Mouse (Mus musculus): ENCODE measurements around the gene Cd46. TPM values are rescaled to one million over a fixed set of nuclear protein-coding genes. Genes with fewer than 3 reads are reported as not detected.

Cd46 gene
- polyA plus RNA-seq, 1 experiment from 2014 or later = 0.82 TPM

DNA sequence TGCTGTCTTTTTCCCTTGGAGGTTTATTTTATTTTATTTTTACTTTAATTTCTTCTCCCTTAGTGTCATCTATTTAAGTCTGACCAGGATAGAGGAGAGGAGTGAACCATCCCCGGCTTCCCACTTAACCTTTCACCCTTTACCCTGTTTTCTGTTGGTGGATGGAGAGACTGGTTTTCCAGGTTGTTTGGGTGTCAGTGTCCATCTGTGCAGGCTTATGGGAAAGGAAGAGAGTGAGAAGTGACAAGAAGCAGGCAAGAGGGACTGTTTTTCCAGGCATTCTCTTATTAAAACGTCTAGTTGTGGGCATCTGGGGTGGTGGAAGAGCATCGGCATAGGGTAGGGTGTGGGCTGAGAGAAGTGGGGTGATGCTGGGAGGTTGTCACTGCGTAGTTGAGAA lies 74.4 kb downstream of the Cd46 start:
- H3K9me3 ChIP-seq = no peaks in the 10 kb centered on the region
- no peaks in the 10 kb centered on the region for H3K27me3 ChIP-seq
- no peaks in the 10 kb centered on the region for H3K36me3 ChIP-seq
- no peak overlapping the region for H3K4me2 ChIP-seq
- WGBS = 84% methylated on average over 4 of the region's 4 CpGs
- no peak for ATAC-seq (ENCODE audit: low FRiP score)
- 0 out of 2 replicates have a peak overlapping the region, but pooled peaks have one; percentile 1 for H3K27ac ChIP-seq
- H3K4me1 ChIP-seq (replicated peaks) = peaks cover 5% of the 10 kb centered on the region; the same call in 1 of the 2 replicates
- H3K4me3 ChIP-seq = no peak overlapping the region
- H3K9ac ChIP-seq = no peak overlapping the region

DNA sequence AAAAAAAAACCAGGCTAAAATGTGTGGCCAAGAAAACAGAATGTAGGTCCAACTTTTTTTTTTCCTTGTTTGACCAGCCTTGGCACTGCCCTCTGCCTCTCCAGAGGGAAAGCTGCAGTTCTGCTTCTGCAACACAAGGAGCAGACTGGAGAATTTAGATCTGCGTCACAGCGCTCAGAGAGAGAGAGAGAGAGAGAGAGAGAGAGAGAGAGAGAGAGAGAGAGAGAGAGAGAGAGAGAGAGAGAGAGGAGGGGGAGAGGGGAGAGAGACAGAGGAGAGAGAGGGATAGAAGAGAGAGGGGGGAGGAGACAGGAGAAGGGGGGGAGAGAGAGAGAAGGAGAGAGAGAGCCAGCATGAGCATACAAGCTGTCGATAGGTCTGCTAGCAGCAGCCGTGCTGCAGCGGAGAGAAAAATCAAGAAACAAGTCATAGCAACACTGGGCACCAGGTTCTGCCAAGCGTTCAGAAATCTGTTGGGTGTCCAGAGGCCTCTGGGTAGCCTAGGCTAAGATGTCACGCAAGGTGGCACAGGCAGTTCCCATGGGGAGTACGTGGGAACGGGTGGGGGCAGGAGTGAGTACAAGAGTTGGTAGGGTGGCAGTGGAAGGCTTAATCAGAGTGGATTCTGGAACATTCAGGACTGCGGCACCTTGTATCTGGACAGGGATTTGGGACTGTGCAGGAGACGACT lies 75.1 kb downstream of the Cd46 start:
- H3K4me1 ChIP-seq (replicated peaks) = peaks cover 5% of the 10 kb centered on the region; the same call in 1 of the 2 replicates
- peak overlapping the region; percentile 18; the same call in 1 of the 2 replicates for H3K4me3 ChIP-seq
- peak; percentile 78 for ATAC-seq (ENCODE audit: low FRiP score)
- H3K9me3 ChIP-seq = no peaks in the 10 kb centered on the region
- no peaks in the 10 kb centered on the region for H3K27me3 ChIP-seq
- peak overlapping the region; percentile 26; the same call in 1 of the 2 replicates for H3K9ac ChIP-seq
- H3K27ac ChIP-seq = peak overlapping the region; percentile 50
- no peaks in the 10 kb centered on the region for H3K36me3 ChIP-seq
- H3K4me2 ChIP-seq = peak overlapping the region; percentile 31; the same call in 1 of the 2 replicates
- WGBS = 74% methylated on average over 11 of the region's 11 CpGs

DNA sequence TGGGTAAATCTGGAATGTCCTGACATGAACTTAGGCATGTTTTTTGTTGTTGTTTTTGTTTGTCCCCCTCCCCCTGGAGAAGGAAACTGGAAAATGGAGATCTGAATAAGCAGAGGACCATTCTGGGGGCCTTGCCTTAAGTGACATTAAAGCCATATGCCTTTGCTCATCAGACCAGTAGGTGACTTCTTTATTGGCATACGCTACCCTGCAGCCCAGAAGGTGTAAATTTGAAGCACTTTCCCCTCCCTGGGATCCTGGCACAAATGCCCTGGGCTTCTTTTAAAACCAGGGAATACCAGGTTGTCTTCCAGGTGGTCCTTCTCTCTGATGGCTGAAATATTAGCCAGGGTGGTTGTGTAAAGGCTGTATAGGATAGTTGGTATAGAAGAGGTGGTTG lies 76.8 kb downstream of the Cd46 start:
- WGBS = 100% methylated on average over 1 of the region's 1 CpGs
- H3K9me3 ChIP-seq = no peaks in the 10 kb centered on the region
- no peaks in the 10 kb centered on the region for H3K36me3 ChIP-seq
- peaks cover 5% of the 10 kb centered on the region; the same call in 1 of the 2 replicates for H3K4me1 ChIP-seq (replicated peaks)
- H3K4me3 ChIP-seq = no peak overlapping the region
- H3K9ac ChIP-seq = no peak overlapping the region
- no peak overlapping the region for H3K4me2 ChIP-seq
- no peak overlapping the region for H3K27ac ChIP-seq
- no peak for ATAC-seq (ENCODE audit: low FRiP score)
- no peaks in the 10 kb centered on the region for H3K27me3 ChIP-seq

DNA sequence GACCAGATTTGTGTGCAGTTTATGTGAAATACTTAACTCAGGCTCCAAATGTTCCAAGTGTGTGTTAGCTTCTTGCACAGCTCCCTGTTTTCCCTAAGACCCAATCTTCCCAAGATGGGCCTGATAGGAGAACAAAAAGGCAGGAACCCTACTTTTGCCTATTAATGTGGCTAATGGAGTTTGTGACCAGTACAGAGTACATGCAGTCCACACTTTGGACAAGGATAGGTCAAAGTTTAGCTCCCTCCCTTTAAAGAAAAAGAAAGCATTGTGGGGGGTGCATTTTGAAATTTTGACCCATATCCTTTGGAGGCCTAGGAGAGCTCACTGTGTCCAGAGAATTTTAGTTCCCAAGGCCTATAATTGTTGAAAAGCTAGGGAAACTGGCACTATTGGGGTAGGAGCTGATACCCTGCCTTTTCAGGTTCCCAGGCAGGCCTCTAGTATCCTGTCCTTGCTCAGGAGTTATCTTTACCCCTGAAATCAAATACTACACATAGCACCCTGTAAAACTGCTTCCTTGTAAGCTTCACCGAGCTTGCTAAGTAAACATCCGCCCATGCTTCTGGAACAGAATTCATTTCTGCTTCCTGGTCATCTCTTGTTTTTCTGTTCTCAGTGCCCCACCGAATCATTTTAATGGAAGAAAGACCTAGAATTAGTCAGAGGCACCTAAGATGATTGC lies 77.7 kb downstream of the Cd46 start:
- ATAC-seq (ENCODE audit: low FRiP score) = no peak
- no peak overlapping the region for H3K9ac ChIP-seq
- H3K36me3 ChIP-seq = no peaks in the 10 kb centered on the region
- H3K4me3 ChIP-seq = no peak overlapping the region
- H3K4me1 ChIP-seq (replicated peaks) = peaks cover 5% of the 10 kb centered on the region; the same call in 1 of the 2 replicates
- H3K4me2 ChIP-seq = no peak overlapping the region
- no peaks in the 10 kb centered on the region for H3K9me3 ChIP-seq
- no peak overlapping the region for H3K27ac ChIP-seq
- no peaks in the 10 kb centered on the region for H3K27me3 ChIP-seq
- 86% methylated on average over 3 of the region's 3 CpGs for WGBS

DNA sequence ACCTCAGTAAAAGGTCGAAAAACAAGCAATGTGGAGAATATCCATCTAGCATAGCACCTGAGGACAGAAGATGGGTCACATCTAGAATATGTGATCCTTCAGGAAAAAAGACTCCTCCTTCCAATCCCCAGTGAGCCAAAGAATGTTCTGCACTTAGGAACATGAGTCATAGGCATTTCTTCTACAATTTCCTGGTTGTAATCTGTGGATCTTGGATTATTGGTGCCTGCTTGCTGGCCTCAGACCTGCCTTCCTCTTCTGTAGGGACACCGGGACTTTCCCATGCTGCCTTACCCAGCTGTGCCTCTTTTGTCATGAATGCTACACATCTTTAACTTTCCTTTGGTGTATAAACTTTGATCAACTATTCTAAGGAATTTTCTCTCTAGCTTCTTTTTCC lies 79.5 kb downstream of the Cd46 start:
- no peak for ATAC-seq (ENCODE audit: low FRiP score)
- no peak overlapping the region for H3K4me3 ChIP-seq
- H3K27ac ChIP-seq = no peak overlapping the region
- H3K36me3 ChIP-seq = no peaks in the 10 kb centered on the region
- no peaks in the 10 kb centered on the region for H3K9me3 ChIP-seq
- no peak overlapping the region for H3K4me2 ChIP-seq
- peaks cover 5% of the 10 kb centered on the region; the same call in 1 of the 2 replicates for H3K4me1 ChIP-seq (replicated peaks)
- H3K9ac ChIP-seq = no peak overlapping the region
- no peaks in the 10 kb centered on the region for H3K27me3 ChIP-seq
- WGBS = 90% methylated on average over 2 of the region's 2 CpGs

DNA sequence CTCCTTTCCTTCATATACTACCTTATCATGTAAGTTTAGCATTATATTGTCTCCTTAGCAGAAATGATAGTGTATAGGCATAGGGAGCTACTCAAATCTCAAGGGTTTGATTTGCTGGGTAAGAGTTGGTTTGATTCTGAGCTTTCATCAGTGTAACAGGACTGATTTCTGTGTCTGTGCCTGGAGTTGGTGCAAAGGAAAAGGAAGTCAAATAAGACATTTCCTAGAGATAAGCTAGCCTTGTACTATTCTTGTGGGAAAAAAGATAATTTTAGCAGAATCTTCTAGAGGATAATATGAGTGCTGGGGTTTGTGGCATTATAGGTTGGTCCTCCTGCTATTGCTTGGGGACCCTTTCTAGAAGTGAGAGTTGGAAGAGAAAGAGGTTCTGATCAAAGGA lies 85.8 kb downstream of the Cd46 start:
- Histone ChIP-seq H3K36me3 (no peaks in the 10 kb centered on the region), H3K9ac (no peak overlapping the region), H3K4me3 (no peak overlapping the region), H3K27ac (no peak overlapping the region), H3K9me3 (no peaks in the 10 kb centered on the region), H3K4me1 (replicated peaks) (no peaks in the 10 kb centered on the region), H3K27me3 (no peaks in the 10 kb centered on the region), H3K4me2 (no peak overlapping the region)
- no peak for ATAC-seq (ENCODE audit: low FRiP score)

DNA sequence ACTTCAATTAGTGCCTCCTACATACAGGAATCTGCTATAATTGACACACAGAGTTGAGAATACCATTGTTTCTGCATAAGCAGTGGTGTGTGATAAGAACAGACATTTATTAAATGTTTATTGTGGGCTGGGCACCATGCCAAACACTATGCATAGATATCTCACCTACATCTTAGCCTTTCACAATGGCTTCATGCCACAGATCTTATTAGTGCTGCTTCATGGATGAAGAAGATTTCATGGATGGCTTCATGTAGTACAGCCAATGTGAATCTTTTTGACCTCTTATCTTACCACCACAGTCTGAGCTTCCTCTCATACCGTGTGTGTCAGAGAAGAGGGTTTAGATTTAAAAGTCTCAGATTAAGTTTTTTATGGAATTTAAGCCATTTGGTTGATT lies 87.9 kb downstream of the Cd46 start:
- Histone ChIP-seq H3K4me2 (no peak overlapping the region), H3K36me3 (no peaks in the 10 kb centered on the region), H3K4me3 (no peak overlapping the region), H3K27ac (no peak overlapping the region), H3K27me3 (no peaks in the 10 kb centered on the region), H3K9me3 (no peaks in the 10 kb centered on the region), H3K4me1 (replicated peaks) (no peaks in the 10 kb centered on the region), H3K9ac (no peak overlapping the region)
- WGBS = 70% methylated on average over 1 of the region's 1 CpGs
- no peak for ATAC-seq (ENCODE audit: low FRiP score)

DNA sequence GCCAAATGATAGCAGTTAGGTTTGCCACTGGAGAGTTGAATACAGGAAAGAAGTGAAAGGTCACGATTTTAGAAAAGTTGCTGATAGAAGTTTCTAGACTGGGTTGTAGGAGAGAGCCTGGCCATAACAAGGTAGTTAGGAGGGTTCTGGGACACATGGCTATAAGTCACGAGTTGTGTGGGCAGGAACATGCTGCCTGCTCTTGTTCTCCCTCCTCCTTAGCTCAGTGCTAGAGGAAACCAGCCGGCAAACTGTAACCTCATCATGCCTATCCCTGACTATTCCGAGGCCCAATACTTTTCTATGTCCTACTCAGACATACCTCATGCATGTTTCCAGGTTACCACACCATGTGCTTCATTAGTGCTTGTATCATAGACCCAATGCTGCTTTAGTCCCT lies 88.7 kb downstream of the Cd46 start:
- Histone ChIP-seq H3K9me3 (no peaks in the 10 kb centered on the region), H3K4me3 (no peak overlapping the region), H3K9ac (no peak overlapping the region), H3K27me3 (no peaks in the 10 kb centered on the region), H3K4me1 (replicated peaks) (no peaks in the 10 kb centered on the region), H3K36me3 (no peaks in the 10 kb centered on the region), H3K4me2 (no peak overlapping the region), H3K27ac (no peak overlapping the region)
- no peak for ATAC-seq (ENCODE audit: low FRiP score)
- 86% methylated on average over 4 of the region's 4 CpGs for WGBS

DNA sequence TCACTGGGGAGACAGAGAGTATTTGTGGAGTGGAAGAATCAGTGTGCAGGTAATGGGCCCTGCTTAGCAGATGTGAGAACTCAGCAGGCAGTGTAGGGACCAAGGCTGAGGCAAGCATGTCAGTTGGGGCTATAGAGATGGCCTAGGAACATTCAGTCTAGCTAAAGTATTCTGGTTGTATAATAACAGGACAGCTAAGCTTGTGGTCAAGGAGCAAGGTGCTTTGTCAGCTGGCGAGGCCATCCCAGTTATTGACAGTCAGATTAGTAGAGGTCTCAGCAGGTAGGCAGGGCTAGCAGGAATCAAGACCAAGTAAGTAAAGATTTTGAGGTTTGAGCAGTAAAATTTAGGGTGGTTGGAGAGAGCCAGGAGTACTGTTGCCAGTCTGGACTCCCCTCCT lies 93.7 kb downstream of the Cd46 start:
- Histone ChIP-seq H3K36me3 (no peaks in the 10 kb centered on the region), H3K4me2 (no peak overlapping the region), H3K27me3 (no peaks in the 10 kb centered on the region), H3K9me3 (no peaks in the 10 kb centered on the region), H3K4me1 (replicated peaks) (no peaks in the 10 kb centered on the region), H3K27ac (no peak overlapping the region), H3K4me3 (no peak overlapping the region), H3K9ac (no peak overlapping the region)
- 93% methylated on average over 1 of the region's 1 CpGs for WGBS
- ATAC-seq (ENCODE audit: low FRiP score) = no peak

DNA sequence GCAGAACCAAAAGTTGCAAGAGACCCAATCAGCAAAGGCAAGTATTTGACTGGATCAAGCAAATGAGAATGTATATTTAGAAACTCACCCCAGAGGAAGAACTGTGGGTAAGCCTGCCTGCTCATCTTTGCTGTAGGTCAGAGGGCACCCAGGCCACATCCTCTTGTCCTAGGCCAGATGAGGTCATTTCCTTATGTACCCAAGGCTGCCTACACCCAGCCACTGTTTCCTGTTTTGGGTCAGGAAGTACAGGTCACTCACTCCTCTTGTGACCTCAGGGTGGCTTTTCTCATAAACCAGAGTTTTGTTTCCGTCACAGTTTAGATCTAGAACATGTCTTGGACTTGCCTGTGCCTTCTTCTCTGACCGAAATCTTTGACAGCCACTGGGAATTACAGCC lies 96.9 kb downstream of the Cd46 start:
- no peak for ATAC-seq (ENCODE audit: low FRiP score)
- Histone ChIP-seq H3K9ac (no peak overlapping the region), H3K36me3 (no peaks in the 10 kb centered on the region), H3K27ac (no peak overlapping the region), H3K9me3 (no peaks in the 10 kb centered on the region), H3K4me2 (no peak overlapping the region), H3K4me3 (no peak overlapping the region), H3K4me1 (replicated peaks) (no peaks in the 10 kb centered on the region), H3K27me3 (no peaks in the 10 kb centered on the region)
- WGBS = 86% methylated on average over 2 of the region's 2 CpGs

DNA sequence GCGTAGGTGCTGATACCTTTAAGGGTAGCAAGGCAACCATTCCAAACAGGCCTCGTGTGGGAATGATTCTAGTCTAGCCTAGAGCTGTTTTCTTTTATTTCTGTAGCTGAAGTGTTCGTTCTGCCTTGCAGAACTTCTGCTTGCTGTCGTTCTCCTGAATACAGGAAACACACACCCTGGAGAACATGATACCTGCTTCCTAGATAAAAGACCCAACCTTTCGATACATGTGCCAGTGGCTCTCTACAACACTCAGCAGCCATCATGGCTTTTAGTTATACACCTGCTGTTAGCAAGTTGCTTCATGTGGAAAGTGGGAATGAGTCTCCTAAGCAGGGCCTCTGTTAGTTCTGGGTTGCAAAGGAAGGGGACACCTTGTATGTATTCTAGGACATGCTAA lies 97.8 kb downstream of the Cd46 start:
- H3K4me2 ChIP-seq = no peak overlapping the region
- no peaks in the 10 kb centered on the region for H3K4me1 ChIP-seq (replicated peaks)
- H3K9me3 ChIP-seq = no peaks in the 10 kb centered on the region
- H3K36me3 ChIP-seq = no peaks in the 10 kb centered on the region
- no peak overlapping the region for H3K4me3 ChIP-seq
- H3K9ac ChIP-seq = no peak overlapping the region
- no peak overlapping the region for H3K27ac ChIP-seq
- 87% methylated on average over 5 of the region's 5 CpGs for WGBS
- ATAC-seq (ENCODE audit: low FRiP score) = no peak
- no peaks in the 10 kb centered on the region for H3K27me3 ChIP-seq

DNA sequence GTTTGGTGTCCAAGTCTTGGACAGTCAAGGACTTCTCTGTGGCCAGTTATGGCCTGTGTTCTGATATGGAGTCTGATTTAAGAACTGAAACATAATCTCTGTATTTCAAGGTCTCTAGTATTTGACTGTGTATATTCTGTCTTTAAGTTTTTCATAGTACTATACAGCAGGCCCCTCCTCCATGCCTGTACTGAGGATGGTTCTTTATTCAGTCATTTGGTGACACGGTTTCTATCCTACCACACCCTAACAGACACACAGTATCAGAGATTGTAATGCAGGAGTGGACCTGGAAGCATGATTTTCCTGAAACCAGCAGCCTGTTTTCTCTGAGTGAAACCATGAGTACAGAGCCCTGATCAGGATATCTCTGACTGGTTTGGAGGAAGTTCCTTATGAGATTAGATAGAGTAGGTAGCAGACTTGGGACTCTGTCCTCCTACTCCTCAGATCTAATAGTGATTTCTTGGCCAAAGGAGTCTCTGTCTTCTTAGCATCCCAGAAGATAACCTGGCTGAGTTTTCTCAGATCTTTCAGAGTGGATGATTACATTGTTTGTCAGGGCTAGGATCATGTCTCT lies 98.5 kb downstream of the Cd46 start:
- ATAC-seq (ENCODE audit: low FRiP score) = no peak
- H3K4me3 ChIP-seq = no peak overlapping the region
- H3K27ac ChIP-seq = no peak overlapping the region
- H3K4me2 ChIP-seq = no peak overlapping the region
- H3K36me3 ChIP-seq = no peaks in the 10 kb centered on the region
- H3K9me3 ChIP-seq = no peaks in the 10 kb centered on the region
- no peaks in the 10 kb centered on the region for H3K27me3 ChIP-seq
- no peaks in the 10 kb centered on the region for H3K4me1 ChIP-seq (replicated peaks)
- 80% methylated on average over 1 of the region's 1 CpGs for WGBS
- no peak overlapping the region for H3K9ac ChIP-seq

Measured in hindbrain, embryonic 13.5 days (tissue).